Mouse (Mus musculus) limb, embryonic 15.5 days (tissue): ENCODE data around the gene Ublcp1. TPM values are rescaled to one million over a fixed set of nuclear protein-coding genes. Genes with fewer than 3 reads are reported as not detected.
A peak's percentile ranks its signal among the peaks of the same experiment; 100 is the strongest.

Source experiments
- ATAC-seq: fragments of 200-750 bp; cut with Nextera tagmentation; 2 replicates; pipeline ENCODE4 v1.8.0; 2017; ENCODE audit warnings: low read depth, moderate TSS enrichment; ENCODE audit not compliant: insufficient number of reproducible peaks, low FRiP score, low TSS enrichment
- H3K27ac ChIP-seq: fragments of 300-500 bp; sonication (generic); 2 replicates; pipeline ENCODE4 v1.5.1; 2015; ENCODE audit warnings: moderate library complexity, mild to moderate bottlenecking, inconsistent platforms
- H3K27me3 ChIP-seq: fragments of 300-500 bp; sonication (generic); 2 replicates; pipeline ENCODE4 v1.6.1; 2015; ENCODE audit warnings: inconsistent platforms
- H3K36me3 ChIP-seq: fragments of 300-500 bp; sonication (generic); 2 replicates; pipeline ENCODE4 v1.6.1; 2015; ENCODE audit warnings: inconsistent platforms
- H3K4me1 ChIP-seq: fragments of 300-500 bp; sonication (generic); 2 replicates; pipeline ENCODE4 v1.6.1; 2015; ENCODE audit warnings: inconsistent platforms
- H3K4me2 ChIP-seq: fragments of 300-500 bp; sonication (generic); 2 replicates; pipeline ENCODE4 v1.6.1; 2015; ENCODE audit warnings: mild to moderate bottlenecking, inconsistent platforms
- H3K4me3 ChIP-seq: fragments of 300-500 bp; sonication (generic); 2 replicates; pipeline ENCODE4 v1.5.1; 2015; ENCODE audit warnings: mild to moderate bottlenecking, inconsistent platforms
- H3K9ac ChIP-seq: fragments of 300-500 bp; sonication (generic); 2 replicates; pipeline ENCODE4 v1.6.1; 2015; ENCODE audit warnings: inconsistent platforms
- H3K9me3 ChIP-seq: fragments of 300-500 bp; sonication (generic); 2 replicates; pipeline ENCODE4 v1.6.1; 2016; ENCODE audit warnings: inconsistent platforms
- WGBS: fragments of 180-500 bp; shearing (Covaris S2); methylation state at CpG from one replicate; pipeline ENCODE4 v1.1.7; 2015; 5-methylcytosine and 5-hydroxymethylcytosine counted together
- polyA plus RNA-seq: library from polyadenylated mRNA; unstranded; fragments of >200 nt; fragmentation: Nextera tagmentation; extraction: Ambion mirVana; gene quantifications from 2 replicates; pipeline ENCODE4 v1.2.1, GENCODE M21; 2015

Gene Ublcp1
- polyA plus RNA-seq, 1 experiment from 2014 or later: 52.8 TPM

GRCm38 (mm10) chr11:44508876-44509275, 38.6 kb upstream of the Ublcp1 start:
- Histone ChIP-seq H3K4me1 (no peaks in the 10 kb centered on the region), H3K9me3 (no peaks in the 10 kb centered on the region), H3K9ac (no peak overlapping the region), H3K4me3 (no peak overlapping the region), H3K4me2 (no peak overlapping the region), H3K27me3 (no peaks in the 10 kb centered on the region), H3K36me3 (no peaks in the 10 kb centered on the region), H3K27ac (no peak overlapping the region)
- 57% methylated on average over 4 of the region's 4 CpGs for WGBS
- ATAC-seq: no peak

GRCm38 (mm10) chr11:44504761-44505160, 34.5 kb upstream of the Ublcp1 start:
- Histone ChIP-seq H3K27ac (no peak overlapping the region), H3K4me1 (no peaks in the 10 kb centered on the region), H3K27me3 (no peaks in the 10 kb centered on the region), H3K4me2 (no peak overlapping the region), H3K4me3 (no peak overlapping the region), H3K9ac (no peak overlapping the region), H3K9me3 (no peaks in the 10 kb centered on the region), H3K36me3 (no peaks in the 10 kb centered on the region)
- ATAC-seq: no peak
- WGBS: 82% methylated on average over 3 of the region's 3 CpGs

GRCm38 (mm10) chr11:44504146-44504545, 33.8 kb upstream of the Ublcp1 start:
- WGBS: 79% methylated on average over 7 of the region's 7 CpGs
- no peak overlapping the region for H3K4me3 ChIP-seq
- no peak overlapping the region for H3K4me2 ChIP-seq
- no peaks in the 10 kb centered on the region for H3K27me3 ChIP-seq
- no peaks in the 10 kb centered on the region for H3K9me3 ChIP-seq
- H3K9ac ChIP-seq: no peak overlapping the region
- H3K27ac ChIP-seq: no peak overlapping the region
- ATAC-seq: no peak
- no peaks in the 10 kb centered on the region for H3K36me3 ChIP-seq
- H3K4me1 ChIP-seq: no peaks in the 10 kb centered on the region

GRCm38 (mm10) chr11:44502931-44503330, 32.6 kb upstream of the Ublcp1 start:
- ATAC-seq: no peak
- Histone ChIP-seq H3K9ac (no peak overlapping the region), H3K4me2 (no peak overlapping the region), H3K4me1 (no peaks in the 10 kb centered on the region), H3K27ac (no peak overlapping the region), H3K9me3 (no peaks in the 10 kb centered on the region), H3K4me3 (no peak overlapping the region), H3K27me3 (no peaks in the 10 kb centered on the region), H3K36me3 (no peaks in the 10 kb centered on the region)
- WGBS: 42% methylated on average over 5 of the region's 5 CpGs

- H3K27ac ChIP-seq: no peak overlapping the region
- H3K36me3 ChIP-seq: no peaks in the 10 kb centered on the region
- H3K4me2 ChIP-seq: no peak overlapping the region
- H3K9ac ChIP-seq: no peak overlapping the region
- 86% methylated on average over 2 of the region's 2 CpGs for WGBS
- no peaks in the 10 kb centered on the region for H3K27me3 ChIP-seq
- no peaks in the 10 kb centered on the region for H3K9me3 ChIP-seq
- no peak overlapping the region for H3K4me3 ChIP-seq
- ATAC-seq: no peak
- no peaks in the 10 kb centered on the region for H3K4me1 ChIP-seq
These were observed 31.2 kb upstream of the Ublcp1 start for GRCm38 (mm10) chr11:44501477-44501876.

GRCm38 (mm10) chr11:44500966-44501365, 30.7 kb upstream of the Ublcp1 start:
- H3K4me2 ChIP-seq: no peak overlapping the region
- WGBS: 75% methylated on average over 7 of the region's 7 CpGs
- no peaks in the 10 kb centered on the region for H3K9me3 ChIP-seq
- H3K27me3 ChIP-seq: no peaks in the 10 kb centered on the region
- no peaks in the 10 kb centered on the region for H3K36me3 ChIP-seq
- ATAC-seq: no peak
- peaks cover 5% of the 10 kb centered on the region for H3K4me1 ChIP-seq
- no peak overlapping the region for H3K9ac ChIP-seq
- no peak overlapping the region for H3K4me3 ChIP-seq
- no peak overlapping the region for H3K27ac ChIP-seq

- Histone ChIP-seq H3K9me3 (no peaks in the 10 kb centered on the region), H3K27me3 (no peaks in the 10 kb centered on the region), H3K4me2 (no peak overlapping the region), H3K36me3 (no peaks in the 10 kb centered on the region), H3K27ac (no peak overlapping the region), H3K4me1 (peaks cover 6% of the 10 kb centered on the region), H3K4me3 (no peak overlapping the region), H3K9ac (no peak overlapping the region)
- 56% methylated on average over 13 of the region's 13 CpGs for WGBS
- no peak for ATAC-seq
These were observed 28.3 kb upstream of the Ublcp1 start for GRCm38 (mm10) chr11:44498412-44499272.

- no peaks in the 10 kb centered on the region for H3K36me3 ChIP-seq
- 34% methylated on average over 3 of the region's 3 CpGs for WGBS
- no peak overlapping the region for H3K4me3 ChIP-seq
- H3K4me2 ChIP-seq: no peak overlapping the region
- peaks cover 6% of the 10 kb centered on the region for H3K4me1 ChIP-seq
- peak overlapping the region; percentile 47; the same call in 1 of the 2 replicates for H3K27ac ChIP-seq
- ATAC-seq: no peak
- H3K9me3 ChIP-seq: no peaks in the 10 kb centered on the region
- no peak overlapping the region for H3K9ac ChIP-seq
- no peaks in the 10 kb centered on the region for H3K27me3 ChIP-seq
These were observed 25.9 kb upstream of the Ublcp1 start for GRCm38 (mm10) chr11:44496217-44496616.

- Histone ChIP-seq H3K4me1 (peaks cover 6% of the 10 kb centered on the region), H3K4me2 (no peak overlapping the region), H3K27me3 (no peaks in the 10 kb centered on the region), H3K9me3 (no peaks in the 10 kb centered on the region), H3K4me3 (no peak overlapping the region), H3K36me3 (no peaks in the 10 kb centered on the region), H3K27ac (no peak overlapping the region), H3K9ac (no peak overlapping the region)
- WGBS: 83% methylated on average over 5 of the region's 5 CpGs
- ATAC-seq: no peak
These were observed 24.5 kb upstream of the Ublcp1 start for GRCm38 (mm10) chr11:44494643-44495323.

GRCm38 (mm10) chr11:44489117-44489516, 18.8 kb upstream of the Ublcp1 start:
- no peak for ATAC-seq
- H3K9me3 ChIP-seq: no peaks in the 10 kb centered on the region
- H3K27me3 ChIP-seq: no peaks in the 10 kb centered on the region
- 78% methylated on average over 1 of the region's 1 CpGs for WGBS
- H3K9ac ChIP-seq: no peak overlapping the region
- no peak overlapping the region for H3K4me3 ChIP-seq
- no peak overlapping the region for H3K4me2 ChIP-seq
- H3K36me3 ChIP-seq: no peaks in the 10 kb centered on the region
- no peaks in the 10 kb centered on the region for H3K4me1 ChIP-seq
- H3K27ac ChIP-seq: no peak overlapping the region

GRCm38 (mm10) chr11:44485089-44485736, 14.9 kb upstream of the Ublcp1 start:
- Histone ChIP-seq H3K4me3 (no peak overlapping the region), H3K9ac (no peak overlapping the region), H3K4me1 (no peaks in the 10 kb centered on the region), H3K4me2 (no peak overlapping the region), H3K36me3 (no peaks in the 10 kb centered on the region), H3K27ac (no peak overlapping the region), H3K27me3 (no peaks in the 10 kb centered on the region), H3K9me3 (no peaks in the 10 kb centered on the region)
- 91% methylated on average over 7 of the region's 7 CpGs for WGBS
- no peak for ATAC-seq

- H3K9me3 ChIP-seq: no peaks in the 10 kb centered on the region
- H3K27ac ChIP-seq: no peak overlapping the region
- H3K36me3 ChIP-seq: no peaks in the 10 kb centered on the region
- no peaks in the 10 kb centered on the region for H3K4me1 ChIP-seq
- no peak overlapping the region for H3K9ac ChIP-seq
- H3K4me2 ChIP-seq: no peak overlapping the region
- no peak for ATAC-seq
- no peaks in the 10 kb centered on the region for H3K27me3 ChIP-seq
- WGBS: 93% methylated on average over 6 of the region's 6 CpGs
- no peak overlapping the region for H3K4me3 ChIP-seq
These were observed 9.9 kb upstream of the Ublcp1 start for GRCm38 (mm10) chr11:44480246-44480645.
